Mouse (Mus musculus) frontal cortex, adult 2 months (tissue): ENCODE measurements around the gene Fcmr. TPM values are rescaled to one million over a fixed set of nuclear protein-coding genes. Genes with fewer than 3 reads are reported as not detected.

Experiments
- DNase-seq, 2 experiments: peaks; one replicate each; pipeline ENCODE4 v3.0.0; 2022; ENCODE audit warnings: low spot score in 1 of 2; ENCODE audit errors: extremely low spot score in 1 of 2
- polyA plus RNA-seq: library from polyadenylated mRNA; depleted of rRNA; stranded (reverse); fragments of >200 nt; gene quantifications from 2 replicates; pipeline ENCODE4 v1.2.3, GENCODE M21; 2012

The Fcmr gene
- polyA plus RNA-seq, 1 experiment, result 0.28 TPM

GRCm38 (mm10) chr1:130855723-130856122 is 9.7 kb upstream of the Fcmr start:
- no peak for DNase-seq

GRCm38 (mm10) chr1:130857456-130857855 is 8.0 kb upstream of the Fcmr start:
- no peak for DNase-seq

- DNase-seq, result no peak
Observed at GRCm38 (mm10) chr1:130864238-130864637, 1.2 kb upstream of the Fcmr start.

- DNase-seq, result no peak
Observed at GRCm38 (mm10) chr1:130864741-130865140, 728 bp upstream of the Fcmr start.

- DNase-seq, result no peak
Observed at GRCm38 (mm10) chr1:130872912-130873311, 7.4 kb downstream of the Fcmr start.

- peak; percentile 23 to 77 for DNase-seq
Observed at GRCm38 (mm10) chr1:130875139-130875538, 9.7 kb downstream of the Fcmr start.

GRCm38 (mm10) chr1:130875910-130876309 is 10.4 kb downstream of the Fcmr start:
- DNase-seq, result no peak

- DNase-seq, result peak; percentile 15 to 92
Observed at GRCm38 (mm10) chr1:130876931-130877509, 11.6 kb downstream of the Fcmr start.

GRCm38 (mm10) chr1:130877889-130878614 is 12.6 kb downstream of the Fcmr start:
- no peak for DNase-seq

- DNase-seq, result no peak
Observed at GRCm38 (mm10) chr1:130879927-130880326, 14.5 kb downstream of the Fcmr start.

- DNase-seq, result no peak
Observed at GRCm38 (mm10) chr1:130883146-130883545, 17.7 kb downstream of the Fcmr start.

- no peak for DNase-seq
Observed at GRCm38 (mm10) chr1:130887354-130887753, 21.9 kb downstream of the Fcmr start, which contains the start of gene Il24. Il24 (minus strand) TSS chr1:130887454.

- DNase-seq, result no peak
Observed at GRCm38 (mm10) chr1:130892446-130892845, 27.0 kb downstream of the Fcmr start.

GRCm38 (mm10) chr1:130893329-130894040 is 28.0 kb downstream of the Fcmr start:
- no peak for DNase-seq

- DNase-seq, result no peak
Observed at GRCm38 (mm10) chr1:130894468-130894867, 29.0 kb downstream of the Fcmr start.

GRCm38 (mm10) chr1:130902505-130902904 is 37.0 kb downstream of the Fcmr start:
- no peak for DNase-seq

GRCm38 (mm10) chr1:130911401-130912010 is 46.0 kb downstream of the Fcmr start, which contains the start of gene Il20:
Il20 (minus strand) TSS chr1:130911451.
- no peak for DNase-seq

GRCm38 (mm10) chr1:130918323-130918980 is 53.0 kb downstream of the Fcmr start:
- no peak for DNase-seq

GRCm38 (mm10) chr1:130926484-130926883 is 61.0 kb downstream of the Fcmr start:
- DNase-seq, result no peak
